Mouse (Mus musculus): ENCODE data around the gene Sgsm2.

GRCm38 (mm10) chr11:74930391-74930790 lies 33.5 kb upstream of the Sgsm2 start:
- TF ChIP-seq EP300 (IDR thresholded peaks at IDR 0.05; ENCODE audit: low read depth), result no peak
- no peak for TF ChIP-seq CTCF (IDR thresholded peaks at IDR 0.05; ENCODE audit: low read depth)

All from liver, embryonic 14.5 days (tissue).